Mouse (Mus musculus) heart, postnatal 0 days (tissue): ENCODE measurements around the gene Gm17606.

Experiments
- CTCF ChIP-seq: IDR thresholded peaks from 2 replicates; pipeline ENCODE4 v1.5.1; 2016; ENCODE audit warnings: antibody characterized with exemption, control low read depth, low read depth
- EP300 ChIP-seq: IDR thresholded peaks from 2 replicates; pipeline ENCODE4 v1.6.1; 2016; ENCODE audit warnings: antibody characterized with exemption, low read depth

- TF ChIP-seq CTCF (no peak), EP300 (no peak)
These were observed 19.3 kb downstream of the Gm17606 start for GRCm38 (mm10) chr14:54660009-54660408.
